Mouse (Mus musculus) embryonic facial prominence, embryonic 11.5 days (tissue): ENCODE results near the gene Crybb2. TPM values are rescaled to one million over a fixed set of nuclear protein-coding genes. Genes with fewer than 3 reads are reported as not detected.
A peak's percentile ranks its signal among the peaks of the same experiment; 100 is the strongest.

Experiments used
- ATAC-seq: fragments of 200-750 bp; cut with Nextera tagmentation; replicated peaks from 2 replicates; pipeline ENCODE4 v1.8.0; 2017; ENCODE audit warnings: low read depth; ENCODE audit not compliant: insufficient number of reproducible peaks, low FRiP score, low TSS enrichment
- DNase-seq: peaks from one replicate; pipeline ENCODE4 v3.0.0-alpha.2; 2015; ENCODE audit warnings: low spot score
- H3K27ac ChIP-seq: fragments of 300-500 bp; sonication (generic); replicated peaks from 2 replicates; pipeline ENCODE4 v1.5.1; 2014; ENCODE audit warnings: mild to moderate bottlenecking, low read depth, low read length, control low read depth
- H3K27me3 ChIP-seq: fragments of 300-500 bp; sonication (generic); 2 replicates; pipeline ENCODE4 v1.6.1; 2014; ENCODE audit warnings: mild to moderate bottlenecking, low read length, moderate library complexity, mixed read lengths; ENCODE audit not compliant: control insufficient read depth, insufficient read depth
- H3K36me3 ChIP-seq: fragments of 300-500 bp; sonication (generic); replicated peaks from 2 replicates; pipeline ENCODE4 v1.6.1; 2014; ENCODE audit warnings: low read depth, mild to moderate bottlenecking, low read length, moderate library complexity, mixed read lengths; ENCODE audit not compliant: control insufficient read depth, insufficient read depth
- H3K4me1 ChIP-seq: fragments of 300-500 bp; sonication (generic); 2 replicates; pipeline ENCODE4 v1.6.1; 2014; ENCODE audit warnings: low read length, mixed read lengths; ENCODE audit not compliant: control insufficient read depth, insufficient read depth
- H3K4me2 ChIP-seq: fragments of 300-500 bp; sonication (generic); 2 replicates; pipeline ENCODE4 v1.6.1; 2014; ENCODE audit warnings: low read depth, mild to moderate bottlenecking, control low read depth, low read length, moderate library complexity
- H3K4me3 ChIP-seq: fragments of 300-500 bp; sonication (generic); 2 replicates; pipeline ENCODE4 v1.5.1; 2014; ENCODE audit warnings: low read depth, low read length, control low read depth
- H3K9ac ChIP-seq: fragments of 300-500 bp; sonication (generic); replicated peaks from 2 replicates; pipeline ENCODE4 v1.6.1; 2014; ENCODE audit warnings: mild to moderate bottlenecking, control low read depth, low read length
- H3K9me3 ChIP-seq: fragments of 300-500 bp; sonication (generic); replicated peaks from 2 replicates; pipeline ENCODE4 v1.6.1; 2016; ENCODE audit warnings: mild to moderate bottlenecking, low read length, inconsistent platforms, mixed read lengths; ENCODE audit not compliant: control insufficient read depth
- whole genome bisulfite sequencing: fragments of 180-500 bp; shearing (Covaris S2); extraction: QIAGEN DNeasy Blood & Tissue Kit; methylation state at CpG from one replicate; pipeline ENCODE4 v1.1.7; 2014; 5-methylcytosine and 5-hydroxymethylcytosine counted together
- polyA plus RNA-seq: library from polyadenylated mRNA; unstranded; fragments of >200 nt; fragmentation: Nextera tagmentation; extraction: Ambion mirVana; gene quantifications from 2 replicates; pipeline ENCODE4 v1.2.1, GENCODE M21; 2014

Gene Crybb2
- polyA plus RNA-seq, 1 experiment from 2014 or later: not detected

- H3K9me3 ChIP-seq: no peaks in the 10 kb centered on the region
- no peaks in the 10 kb centered on the region; the same call in 1 of the 2 replicates for H3K4me1 ChIP-seq
- peak; percentile 87 for ATAC-seq
Measured at GRCm38 (mm10) chr5:113041567-113042071, 28.3 kb downstream of the Crybb2 start.

GRCm38 (mm10) chr5:113040776-113041175 is 29.1 kb downstream of the Crybb2 start:
- 90% methylated on average over 6 of the region's 6 CpGs for WGBS
- ATAC-seq: no peak
- Histone ChIP-seq H3K27ac (no peak overlapping the region), H3K4me3 (no peak overlapping the region), H3K9ac (no peak overlapping the region), H3K36me3 (no peaks in the 10 kb centered on the region), H3K4me2 (no peak overlapping the region), H3K27me3 (no peaks in the 10 kb centered on the region), H3K9me3 (no peaks in the 10 kb centered on the region), H3K4me1 (no peaks in the 10 kb centered on the region; the same call in 1 of the 2 replicates)
- DNase-seq: no peak

More at GRCm38 (mm10) chr5:113041567-113042071, 28.3 kb downstream of the Crybb2 start:
- Histone ChIP-seq H3K36me3 (no peaks in the 10 kb centered on the region), H3K4me3 (no peak overlapping the region), H3K27ac (no peak overlapping the region), H3K27me3 (no peaks in the 10 kb centered on the region), H3K4me2 (no peak overlapping the region), H3K9ac (no peak overlapping the region)
- DNase-seq: peak; percentile 46
- WGBS: 17% methylated on average over 5 of the region's 5 CpGs

- H3K4me1 ChIP-seq: no peaks in the 10 kb centered on the region; the same call in 1 of the 2 replicates
- 86% methylated on average over 6 of the region's 6 CpGs for WGBS
- no peaks in the 10 kb centered on the region for H3K36me3 ChIP-seq
- ATAC-seq: no peak
- H3K9ac ChIP-seq: no peak overlapping the region
- no peaks in the 10 kb centered on the region for H3K9me3 ChIP-seq
- no peak for DNase-seq
- no peak overlapping the region for H3K27ac ChIP-seq
- no peak overlapping the region for H3K4me3 ChIP-seq
- H3K4me2 ChIP-seq: no peak overlapping the region
- H3K27me3 ChIP-seq: no peaks in the 10 kb centered on the region
Measured at GRCm38 (mm10) chr5:113038601-113039000, 31.3 kb downstream of the Crybb2 start.

- no peak overlapping the region for H3K4me3 ChIP-seq
- WGBS: 62% methylated on average over 10 of the region's 10 CpGs
- H3K4me2 ChIP-seq: no peak overlapping the region
- ATAC-seq (no peak), DNase-seq (peak; percentile 47)
- no peaks in the 10 kb centered on the region for H3K36me3 ChIP-seq
- H3K27me3 ChIP-seq: no peaks in the 10 kb centered on the region
- H3K27ac ChIP-seq: no peak overlapping the region
- no peak overlapping the region for H3K9ac ChIP-seq
- H3K4me1 ChIP-seq: no peaks in the 10 kb centered on the region
- H3K9me3 ChIP-seq: no peaks in the 10 kb centered on the region
Measured at GRCm38 (mm10) chr5:113035094-113036047, 34.5 kb downstream of the Crybb2 start.

GRCm38 (mm10) chr5:113031201-113031754 is 38.6 kb downstream of the Crybb2 start:
- Histone ChIP-seq H3K4me2 (no peak overlapping the region), H3K4me3 (no peak overlapping the region), H3K36me3 (no peaks in the 10 kb centered on the region), H3K27ac (no peak overlapping the region), H3K4me1 (no peaks in the 10 kb centered on the region), H3K27me3 (no peaks in the 10 kb centered on the region), H3K9me3 (no peaks in the 10 kb centered on the region), H3K9ac (no peak overlapping the region)
- ATAC-seq (no peak), DNase-seq (no peak)
- WGBS: 69% methylated on average over 15 of the region's 15 CpGs

- ATAC-seq: no peak
- WGBS: 72% methylated on average over 3 of the region's 3 CpGs
Measured at GRCm38 (mm10) chr5:113030082-113030481, 39.8 kb downstream of the Crybb2 start.

GRCm38 (mm10) chr5:113026706-113027105 is 43.2 kb downstream of the Crybb2 start:
- WGBS: 83% methylated on average over 5 of the region's 5 CpGs
- ATAC-seq: no peak

More at GRCm38 (mm10) chr5:113030082-113030481, 39.8 kb downstream of the Crybb2 start:
- no peak overlapping the region for H3K4me3 ChIP-seq
- H3K36me3 ChIP-seq: no peaks in the 10 kb centered on the region
- H3K27me3 ChIP-seq: no peaks in the 10 kb centered on the region
- no peak overlapping the region for H3K9ac ChIP-seq
- DNase-seq: no peak
- no peak overlapping the region for H3K4me2 ChIP-seq
- no peaks in the 10 kb centered on the region for H3K4me1 ChIP-seq
- no peaks in the 10 kb centered on the region for H3K9me3 ChIP-seq
- H3K27ac ChIP-seq: no peak overlapping the region

More at GRCm38 (mm10) chr5:113026706-113027105, 43.2 kb downstream of the Crybb2 start:
- DNase-seq: no peak
- Histone ChIP-seq H3K27ac (no peak overlapping the region), H3K4me3 (no peak overlapping the region), H3K36me3 (no peaks in the 10 kb centered on the region), H3K4me1 (no peaks in the 10 kb centered on the region), H3K27me3 (no peaks in the 10 kb centered on the region), H3K9me3 (no peaks in the 10 kb centered on the region), H3K9ac (no peak overlapping the region), H3K4me2 (no peak overlapping the region)
